Mouse (Mus musculus): ENCODE results near the gene Sh3bp4. TPM values are rescaled to one million over a fixed set of nuclear protein-coding genes. Genes with fewer than 3 reads are reported as not detected.

The Sh3bp4 gene
- total and polyA plus RNA-seq, 3 experiments = not detected

GRCm38 (mm10) chr1:89103505-89103904 is 33.3 kb downstream of the Sh3bp4 start:
- H3K27me3 ChIP-seq (replicated peaks) = no peaks in the 10 kb centered on the region
- H3K4me3 ChIP-seq (replicated peaks in 1 of 3; ENCODE audit: low read depth in 2 of 3, low read length in 2 of 3, poor library complexity in 1 of 3) = no peak overlapping the region
- dilution Hi-C loops (cut with MboI; ENCODE audit: extremely low pct_ligation_motif_present, extremely low pct_unique_long_range_greater_than_20kb, low sequenced_read_pairs) (no loop called here), in situ Hi-C loops (cut with MboI; ENCODE audit: low pct_ligation_motif_present, low pct_unique_long_range_greater_than_20kb, low sequenced_read_pairs) (no loop called here)
- H3K36me3 ChIP-seq (replicated peaks in 1 of 2; ENCODE audit: control insufficient read depth in 1 of 2, insufficient read depth in 1 of 2, low read length in 1 of 2) = no peaks in the 10 kb centered on the region
- no peak overlapping the region for H3K4me2 ChIP-seq (ENCODE audit: insufficient read depth, low read depth, poor library complexity, severe bottlenecking)
- no peak overlapping the region for H3K9ac ChIP-seq (ENCODE audit: insufficient read depth, low read depth)
- TF ChIP-seq MAX (IDR thresholded peaks at IDR 0.05; ENCODE audit: low read length) (no peak), RCOR1 (conservative IDR thresholded peaks at IDR 0.05; ENCODE audit: low read depth, low read length) (no peak), ELF1 (IDR thresholded peaks at IDR 0.05; ENCODE audit: low read depth, low read length) (no peak), HCFC1 (IDR thresholded peaks at IDR 0.05; ENCODE audit: low read depth, low read length) (no peak), MAFK (IDR thresholded peaks at IDR 0.05; ENCODE audit: insufficient replicate concordance, low read length) (no peak), CTCF (conservative IDR thresholded peaks at IDR 0.05 in 1 of 2, IDR thresholded peaks at IDR 0.05 in 1 of 2; ENCODE audit: low read depth in 2 of 2, low read length in 2 of 2) (no peak), POLR2AphosphoS2 (IDR thresholded peaks at IDR 0.05; ENCODE audit: low read depth, low read length) (no peak), MEF2A (IDR thresholded peaks at IDR 0.05; ENCODE audit: borderline replicate concordance, low read depth, low read length) (no peak), JUND (conservative IDR thresholded peaks at IDR 0.05; ENCODE audit: low read depth, low read length) (no peak), ZMIZ1 (IDR thresholded peaks at IDR 0.05; ENCODE audit: low read depth, low read length) (no peak), IRF4 (IDR thresholded peaks at IDR 0.05; ENCODE audit: low read depth, low read length) (no peak), ZNF384 (IDR thresholded peaks at IDR 0.05; ENCODE audit: low read depth, low read length) (no peak), USF2 (conservative IDR thresholded peaks at IDR 0.05; ENCODE audit: low read depth, low read length) (no peak), CHD1 (IDR thresholded peaks at IDR 0.05; ENCODE audit: low read depth, low read length) (no peak), MXI1 (IDR thresholded peaks at IDR 0.05; ENCODE audit: low read depth, low read length) (no peak), BHLHE40 (IDR thresholded peaks at IDR 0.05; ENCODE audit: low read depth, low read length) (no peak), CHD2 (IDR thresholded peaks at IDR 0.05; ENCODE audit: low read length) (no peak)
- no peak for DNase-seq (ENCODE audit: extremely low read depth)
- no peaks in the 10 kb centered on the region for H3K79me2 ChIP-seq (replicated peaks; ENCODE audit: control insufficient read depth, extremely low read depth, insufficient read depth, poor library complexity, severe bottlenecking)
- no peak overlapping the region for H3K27ac ChIP-seq (ENCODE audit: insufficient read depth, low read depth)
- peaks cover 65% of the 10 kb centered on the region for H3K9me3 ChIP-seq (replicated peaks; ENCODE audit: low read length)
- H3K4me1 ChIP-seq (ENCODE audit: control insufficient read depth in 1 of 2, insufficient read depth in 2 of 2) = no peaks in the 10 kb centered on the region

GRCm38 (mm10) chr1:89104066-89104765 is 34.0 kb downstream of the Sh3bp4 start:
- Histone ChIP-seq H3K4me2 (ENCODE audit: insufficient read depth, low read depth, poor library complexity, severe bottlenecking) (no peak overlapping the region), H3K9ac (ENCODE audit: insufficient read depth, low read depth) (no peak overlapping the region), H3K79me2 (replicated peaks; ENCODE audit: control insufficient read depth, extremely low read depth, insufficient read depth, poor library complexity, severe bottlenecking) (no peaks in the 10 kb centered on the region), H3K4me1 (ENCODE audit: control insufficient read depth in 1 of 2, insufficient read depth in 2 of 2) (no peaks in the 10 kb centered on the region), H3K36me3 (replicated peaks in 1 of 2; ENCODE audit: control insufficient read depth in 1 of 2, insufficient read depth in 1 of 2, low read length in 1 of 2) (no peaks in the 10 kb centered on the region), H3K27me3 (replicated peaks) (no peaks in the 10 kb centered on the region), H3K9me3 (replicated peaks; ENCODE audit: low read length) (peaks cover 72% of the 10 kb centered on the region), H3K27ac (ENCODE audit: insufficient read depth, low read depth) (no peak overlapping the region), H3K4me3 (replicated peaks in 1 of 3; ENCODE audit: low read depth in 2 of 3, low read length in 2 of 3, poor library complexity in 1 of 3) (no peak overlapping the region)
- in situ Hi-C loops (cut with MboI; ENCODE audit: low pct_ligation_motif_present, low pct_unique_long_range_greater_than_20kb, low sequenced_read_pairs) (no loop called here), dilution Hi-C loops (cut with MboI; ENCODE audit: extremely low pct_ligation_motif_present, extremely low pct_unique_long_range_greater_than_20kb, low sequenced_read_pairs) (no loop called here)
- DNase-seq (ENCODE audit: extremely low read depth) = no peak
- TF ChIP-seq POLR2AphosphoS2 (IDR thresholded peaks at IDR 0.05; ENCODE audit: low read depth, low read length) = no peak
- TF ChIP-seq MEF2A (IDR thresholded peaks at IDR 0.05; ENCODE audit: borderline replicate concordance, low read depth, low read length) = no peak
- TF ChIP-seq ZC3H11A (IDR thresholded peaks at IDR 0.05; ENCODE audit: low read depth, low read length) = no peak
- TF ChIP-seq E2F4 (IDR thresholded peaks at IDR 0.05; ENCODE audit: insufficient replicate concordance, low read depth, low read length) = no peak
- TF ChIP-seq ZNF384 (IDR thresholded peaks at IDR 0.05; ENCODE audit: low read depth, low read length) = no peak
- TF ChIP-seq USF1 (IDR thresholded peaks at IDR 0.05; ENCODE audit: low read depth, low read length) = no peak
